Comparison of ENCODE assay signal across 12 mouse cellular contexts in the genomic region with DNA sequence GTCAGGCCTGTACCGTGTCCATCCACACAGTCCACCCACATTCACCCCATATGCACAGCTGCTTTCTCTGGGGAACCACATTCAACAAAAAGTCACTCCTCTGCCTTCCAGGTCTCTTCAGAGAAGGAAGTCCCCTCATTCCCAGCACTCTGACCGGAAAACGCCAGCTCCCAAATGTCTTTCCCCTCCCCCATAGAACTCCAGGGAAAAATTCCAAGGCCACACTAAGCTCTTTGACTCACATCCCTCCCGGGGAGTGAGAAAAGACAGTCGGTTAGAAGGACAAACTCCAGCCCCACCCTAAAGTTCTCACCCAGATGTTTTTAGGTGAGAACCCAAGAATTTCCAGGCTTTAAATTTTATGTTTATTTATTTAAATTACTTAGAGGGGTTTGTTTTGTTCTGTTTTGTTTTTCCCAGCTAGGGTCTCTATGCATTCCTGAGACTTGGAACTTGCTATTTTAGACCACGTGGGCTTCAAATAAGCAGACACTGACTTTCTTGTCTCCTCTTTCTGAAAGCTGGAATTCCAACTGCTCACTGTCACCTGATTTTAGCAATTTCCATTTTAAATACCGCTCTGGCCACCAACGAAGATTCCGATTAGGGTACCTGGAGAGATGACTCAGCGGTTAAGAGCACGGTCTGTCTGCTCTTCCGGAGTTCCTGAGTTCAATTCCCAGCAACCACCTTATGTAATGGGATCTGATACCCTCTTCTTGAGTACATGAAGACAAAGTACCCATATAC. TPM values are rescaled to one million over a fixed set of nuclear protein-coding genes. Genes with fewer than 3 reads are reported as not detected.
DNase-seq lines count a peak whose midpoint lies in the region; ATAC-seq lines count a peak whose summit lies in the region.
"Had no signal": no experiment of that assay in that cellular context is flagged by ENCODE, and none has a peak within 500 bp of the region (broad histone marks: within the 10 kb centered on the region; RNA-seq: fewer than 3 reads in every experiment).

No protein-coding gene starts in this region.

- no peaks in the 10 kb centered on the region for H3K9me3 ChIP-seq in heart, embryonic 10.5 days
- H3K9me3 ChIP-seq in heart, embryonic 12.5 days (replicated peaks) = no peaks in the 10 kb centered on the region
- no peaks in the 10 kb centered on the region for H3K9me3 ChIP-seq in midbrain, embryonic 10.5 days (replicated peaks)
- H3K9me3 ChIP-seq in midbrain, embryonic 14.5 days (ENCODE audit: control insufficient read depth, low read length) = no peaks in the 10 kb centered on the region
- H3K9me3 ChIP-seq in embryonic facial prominence, embryonic 10.5 days = no peaks in the 10 kb centered on the region
- H3K9me3 ChIP-seq: forebrain, embryonic 13.5 days; lung, embryonic 15.5 days had no signal

- H3K36me3 ChIP-seq in heart, embryonic 10.5 days = no peaks in the 10 kb centered on the region
- no peaks in the 10 kb centered on the region for H3K36me3 ChIP-seq in heart, embryonic 12.5 days
- no peaks in the 10 kb centered on the region for H3K36me3 ChIP-seq in midbrain, embryonic 10.5 days
- no peaks in the 10 kb centered on the region for H3K36me3 ChIP-seq in midbrain, embryonic 14.5 days (ENCODE audit: control insufficient read depth, insufficient read depth, low read length)
- H3K36me3 ChIP-seq in embryonic facial prominence, embryonic 10.5 days (replicated peaks) = no peaks in the 10 kb centered on the region
- H3K36me3 ChIP-seq: lung, embryonic 15.5 days had no signal

- no peak overlapping the region for H3K9ac ChIP-seq in heart, embryonic 12.5 days
- no peak overlapping the region for H3K9ac ChIP-seq in midbrain, embryonic 14.5 days (replicated peaks; ENCODE audit: low read length)
- H3K9ac ChIP-seq: forebrain, embryonic 13.5 days; lung, embryonic 15.5 days had no signal

- no peak for DNase-seq in heart, embryonic 10.5 days (ENCODE audit: low spot score)
- peak; percentile 13 for DNase-seq in midbrain, embryonic 10.5 days (ENCODE audit: low spot score)
- no peak for DNase-seq in midbrain, embryonic 14.5 days
- peak; percentile 21 for DNase-seq in embryonic facial prominence, embryonic 10.5 days (ENCODE audit: low spot score)
- DNase-seq in testis, postnatal 14 days (ENCODE audit: low spot score) = peak; percentile 11
- DNase-seq in thymus, postnatal 4 days = no peak
- no peak for DNase-seq in Muller cell, postnatal 12 days (ENCODE audit: inconsistent ontology term)
- DNase-seq: cerebellum, postnatal 25 days; right cerebral cortex, adult 18-20 months had no signal

- H3K27me3 ChIP-seq in heart, embryonic 10.5 days (ENCODE audit: insufficient read depth, poor library complexity, severe bottlenecking) = no peaks in the 10 kb centered on the region; the same call in 1 of the 2 replicates
- peaks cover 18% of the 10 kb centered on the region for H3K27me3 ChIP-seq in heart, embryonic 12.5 days (replicated peaks)
- H3K27me3 ChIP-seq in midbrain, embryonic 10.5 days (ENCODE audit: low read depth, poor library complexity, severe bottlenecking) = peaks cover 89% of the 10 kb centered on the region
- H3K27me3 ChIP-seq in midbrain, embryonic 14.5 days (ENCODE audit: control insufficient read depth, insufficient read depth, low read length) = no peaks in the 10 kb centered on the region
- peaks cover 87% of the 10 kb centered on the region for H3K27me3 ChIP-seq in embryonic facial prominence, embryonic 10.5 days (replicated peaks; ENCODE audit: low read depth, poor library complexity, severe bottlenecking)

- 24% methylated on average over 12 of the region's 12 CpGs for WGBS in heart, embryonic 10.5 days
- WGBS in heart, embryonic 12.5 days = 21% methylated on average over 12 of the region's 12 CpGs
- 28% methylated on average over 12 of the region's 12 CpGs for WGBS in midbrain, embryonic 10.5 days
- WGBS in midbrain, embryonic 14.5 days = 28% methylated on average over 12 of the region's 12 CpGs
- WGBS in embryonic facial prominence, embryonic 10.5 days = 28% methylated on average over 12 of the region's 12 CpGs

- H3K27ac ChIP-seq in heart, embryonic 10.5 days = 0 out of 2 replicates have a peak overlapping the region, but pooled peaks have one; percentile 42
- H3K27ac ChIP-seq in heart, embryonic 12.5 days (ENCODE audit: poor library complexity, severe bottlenecking) = no peak overlapping the region
- H3K27ac ChIP-seq in midbrain, embryonic 10.5 days (replicated peaks) = no peak overlapping the region
- no peak overlapping the region for H3K27ac ChIP-seq in midbrain, embryonic 14.5 days (replicated peaks; ENCODE audit: low read depth, low read length)
- H3K27ac ChIP-seq in embryonic facial prominence, embryonic 10.5 days (replicated peaks) = no peak overlapping the region; the same call in 1 of the 2 replicates
- H3K27ac ChIP-seq: forebrain, embryonic 13.5 days had no signal

- H3K4me3 ChIP-seq in heart, embryonic 10.5 days = no peak overlapping the region
- H3K4me3 ChIP-seq in heart, embryonic 12.5 days = no peak overlapping the region
- H3K4me3 ChIP-seq in midbrain, embryonic 10.5 days = no peak overlapping the region
- no peak overlapping the region for H3K4me3 ChIP-seq in midbrain, embryonic 14.5 days (replicated peaks; ENCODE audit: low read depth, low read length)
- no peak overlapping the region for H3K4me3 ChIP-seq in embryonic facial prominence, embryonic 10.5 days
- H3K4me3 ChIP-seq: forebrain, embryonic 13.5 days; lung, embryonic 15.5 days had no signal

- no peak overlapping the region for H3K4me2 ChIP-seq in heart, embryonic 12.5 days
- H3K4me2 ChIP-seq in midbrain, embryonic 14.5 days (ENCODE audit: low read length) = no peak overlapping the region
- H3K4me2 ChIP-seq: forebrain, embryonic 13.5 days; lung, embryonic 15.5 days had no signal

- no peak for ATAC-seq in heart, embryonic 12.5 days (ENCODE audit: insufficient number of reproducible peaks, low FRiP score)
- ATAC-seq in midbrain, embryonic 14.5 days (ENCODE audit: low FRiP score, low TSS enrichment) = no peak
- ATAC-seq: forebrain, embryonic 13.5 days had no signal

- no peaks in the 10 kb centered on the region for H3K4me1 ChIP-seq in heart, embryonic 10.5 days
- no peaks in the 10 kb centered on the region; the same call in 1 of the 2 replicates for H3K4me1 ChIP-seq in heart, embryonic 12.5 days (replicated peaks)
- peaks cover 13% of the 10 kb centered on the region for H3K4me1 ChIP-seq in midbrain, embryonic 10.5 days
- H3K4me1 ChIP-seq in midbrain, embryonic 14.5 days (ENCODE audit: control insufficient read depth, insufficient read depth, low read length) = no peaks in the 10 kb centered on the region
- peaks cover 5% of the 10 kb centered on the region for H3K4me1 ChIP-seq in embryonic facial prominence, embryonic 10.5 days
- H3K4me1 ChIP-seq: forebrain, embryonic 13.5 days; lung, embryonic 15.5 days had no signal

RNA-seq across cellular contexts. Expression of gene Rlim, which starts 6.3 kb away (rescaled TPM):
- polyA plus RNA-seq in heart, embryonic 10.5 days (2016; fragmentation: Nextera tagmentation; extraction: Ambion mirVana) = 33.4 and 34.6 TPM in 2 replicates
- polyA plus RNA-seq in heart, embryonic 12.5 days (2016; fragmentation: Nextera tagmentation; extraction: Ambion mirVana) = 35.4 and 35.7 TPM in 2 replicates
- polyA plus RNA-seq in midbrain, embryonic 10.5 days (2016; fragmentation: Nextera tagmentation; extraction: Ambion mirVana) = 31.0 and 36.0 TPM in 2 replicates
- polyA plus RNA-seq in midbrain, embryonic 14.5 days (2014; fragmentation: Nextera tagmentation; extraction: Ambion mirVana) = 25.0 and 35.3 TPM in 2 replicates
- polyA plus RNA-seq in embryonic facial prominence, embryonic 10.5 days (2016; fragmentation: Nextera tagmentation; extraction: Ambion mirVana) = 43.0 and 43.4 TPM in 2 replicates

Comparison
In these comparisons a context has a peak if more than half of its experiments do, and no peak if none do; other contexts are left out.
1. DNase-seq: peak in midbrain, embryonic 10.5 days (single experiment), embryonic facial prominence, embryonic 10.5 days (single experiment) and testis, postnatal 14 days (single experiment); none in heart, embryonic 10.5 days (single experiment), midbrain, embryonic 14.5 days (single experiment), thymus, postnatal 4 days (single experiment) and Muller cell, postnatal 12 days (single experiment).